Mouse (Mus musculus): ENCODE measurements around the gene Ttc36. TPM values are rescaled to one million over a fixed set of nuclear protein-coding genes. Genes with fewer than 3 reads are reported as not detected.
A peak's percentile ranks its signal among the peaks of the same experiment; 100 is the strongest.

Ttc36 gene
- not detected for polyA plus RNA-seq (2017; shearing (Covaris generic))

- ATAC-seq, result no peak
Observed at GRCm38 (mm10) chr9:44802808-44803450, at the start of gene Ttc36. Gene Ttc36, minus strand, starts transcription at chr9:44803072.

DNA sequence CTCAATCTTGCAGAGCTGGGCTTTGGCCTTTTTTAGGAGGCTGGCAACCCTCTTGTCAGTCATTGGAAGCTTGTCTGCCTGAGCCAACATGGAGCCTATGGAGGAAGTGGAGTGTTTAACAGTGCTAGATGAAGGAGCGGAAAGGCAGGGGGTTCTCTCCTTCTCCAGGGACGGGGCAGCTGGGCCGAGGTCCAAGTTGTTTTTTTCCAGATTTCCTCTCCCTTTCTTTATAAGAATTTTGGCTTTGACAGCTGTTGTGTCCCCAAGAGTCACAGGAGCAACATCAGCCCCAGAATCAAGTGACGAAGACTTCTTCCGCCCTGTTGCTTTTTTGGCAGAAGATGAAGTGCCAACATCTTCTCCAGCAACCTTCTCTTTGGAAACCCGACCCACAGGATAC, 44.6 kb upstream of the Ttc36 start:
- no peak for ATAC-seq

DNA sequence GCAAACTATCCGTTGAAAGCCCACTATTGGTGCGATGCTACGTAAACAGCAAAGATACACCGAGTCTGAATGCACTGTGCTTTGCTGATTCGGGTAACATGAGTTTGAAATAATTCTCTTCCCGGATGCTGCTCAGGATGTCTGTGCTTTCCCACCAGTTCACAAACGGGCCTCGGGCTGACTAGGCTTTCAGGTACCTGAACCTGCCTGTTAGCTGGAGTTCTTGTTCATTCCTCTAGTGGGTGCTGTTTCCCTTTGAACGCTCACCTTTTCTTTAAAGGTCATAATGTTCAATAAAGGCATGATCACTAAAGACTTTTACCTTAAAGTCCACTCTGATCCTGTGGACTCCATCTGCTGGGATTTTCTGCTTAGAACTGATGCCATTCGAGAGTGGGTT, 38.4 kb upstream of the Ttc36 start:
- peak; percentile 77 for ATAC-seq

GRCm38 (mm10) chr9:44836439-44836838, 33.6 kb upstream of the Ttc36 start:
- peak; percentile 68 for ATAC-seq

DNA sequence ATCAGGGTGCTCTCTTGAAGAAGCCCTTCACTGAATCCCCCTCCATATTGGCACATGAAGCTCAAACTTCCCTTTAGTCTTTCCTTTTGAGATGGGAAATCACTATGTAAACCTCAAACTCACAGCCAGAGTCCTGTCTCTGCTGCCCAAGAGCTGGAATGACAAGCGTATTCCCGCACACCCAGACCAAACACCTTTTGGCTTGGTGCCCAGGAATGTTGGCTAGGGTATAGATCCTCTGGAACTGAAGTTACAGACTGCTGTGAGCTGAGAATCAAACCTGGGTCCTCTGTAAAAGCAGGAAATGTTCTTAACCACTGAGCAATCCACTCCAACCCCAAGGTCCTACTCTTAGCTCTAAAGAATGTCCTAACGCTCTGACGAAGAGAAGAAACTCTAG, 29.5 kb upstream of the Ttc36 start:
- no peak for ATAC-seq

- ATAC-seq, result no peak
Observed at GRCm38 (mm10) chr9:44830506-44830905, 27.6 kb upstream of the Ttc36 start.

DNA sequence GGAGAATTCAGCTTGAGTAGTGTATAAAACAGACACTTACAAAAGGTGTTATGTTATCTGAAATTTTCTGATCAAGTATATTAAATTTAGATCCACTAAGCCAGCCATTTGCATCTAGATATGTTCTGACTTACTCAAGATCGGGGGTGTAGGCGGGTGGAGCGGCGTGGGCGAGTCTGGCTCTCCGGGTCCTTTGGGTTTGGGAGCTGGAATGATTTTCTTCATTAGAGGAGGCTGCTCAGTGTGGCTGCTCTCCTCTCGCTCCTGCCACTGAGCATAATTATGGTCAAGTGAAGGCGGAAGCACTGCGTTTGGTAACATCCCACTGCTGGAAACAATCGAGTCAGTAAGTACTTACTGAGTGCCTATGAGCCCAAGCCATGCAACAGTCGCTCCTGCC, 26.1 kb upstream of the Ttc36 start:
- no peak for ATAC-seq

DNA sequence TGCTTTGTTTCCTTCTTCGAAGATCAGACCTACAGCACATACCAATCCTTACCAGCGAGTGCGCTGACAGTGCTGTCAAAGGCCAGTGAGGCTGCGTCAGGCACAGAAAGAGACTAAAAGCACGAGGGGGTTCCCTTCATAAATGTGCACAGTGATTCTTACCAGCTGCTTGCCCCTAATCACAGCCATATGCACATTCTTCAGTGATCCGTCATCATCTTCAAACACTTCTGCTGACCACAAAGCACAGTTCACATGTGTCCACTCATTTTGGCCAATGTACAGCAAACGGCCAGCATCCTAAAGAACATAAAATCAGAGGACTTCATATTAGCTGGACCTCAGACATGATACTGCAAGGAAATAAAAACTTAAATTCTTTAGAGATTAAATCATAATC, 23.8 kb upstream of the Ttc36 start:
- no peak for ATAC-seq

DNA sequence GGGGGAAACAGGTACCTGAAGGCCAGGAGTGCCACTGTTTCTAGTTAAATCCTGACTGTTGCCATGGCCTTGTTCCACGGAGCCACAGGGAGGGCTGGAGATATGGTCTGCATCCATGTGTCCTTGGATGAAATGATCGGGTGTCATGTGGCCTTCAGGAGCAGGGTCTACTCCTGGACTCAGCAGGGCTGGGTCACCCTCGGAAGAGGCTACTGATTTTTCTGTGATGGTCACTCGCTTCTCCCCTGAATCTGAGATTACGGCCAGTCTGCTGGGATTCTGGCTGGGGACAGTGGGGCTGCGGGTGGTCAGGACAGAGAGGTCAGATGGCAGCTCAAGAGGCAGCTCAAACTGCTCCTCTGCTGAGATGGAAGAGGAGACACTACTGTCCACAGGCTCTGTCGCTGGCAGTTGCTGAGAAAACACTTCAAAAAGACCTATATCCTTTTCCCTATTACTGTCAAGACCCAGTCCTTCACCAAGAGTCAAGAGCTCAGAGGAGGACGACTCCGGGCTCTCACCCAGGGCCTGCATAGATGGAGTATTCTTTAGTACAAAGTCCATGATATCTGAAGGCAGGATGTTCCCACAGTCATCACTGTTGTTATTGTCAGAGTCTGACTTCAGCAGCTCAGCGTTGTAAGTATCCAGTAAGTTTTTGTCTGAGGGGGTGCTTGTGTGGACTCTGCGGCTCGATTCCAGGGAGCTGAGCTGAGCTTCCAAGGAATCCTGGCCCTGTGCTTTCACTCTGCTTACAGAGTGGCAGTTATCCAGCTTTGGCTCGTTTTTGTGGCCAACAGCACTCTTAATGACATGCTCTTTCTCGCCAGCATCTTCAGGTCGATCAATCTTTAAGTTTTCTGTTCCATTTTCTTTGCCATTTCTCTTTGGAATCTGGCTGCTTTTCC, 17.3 kb upstream of the Ttc36 start:
- no peak for ATAC-seq

DNA sequence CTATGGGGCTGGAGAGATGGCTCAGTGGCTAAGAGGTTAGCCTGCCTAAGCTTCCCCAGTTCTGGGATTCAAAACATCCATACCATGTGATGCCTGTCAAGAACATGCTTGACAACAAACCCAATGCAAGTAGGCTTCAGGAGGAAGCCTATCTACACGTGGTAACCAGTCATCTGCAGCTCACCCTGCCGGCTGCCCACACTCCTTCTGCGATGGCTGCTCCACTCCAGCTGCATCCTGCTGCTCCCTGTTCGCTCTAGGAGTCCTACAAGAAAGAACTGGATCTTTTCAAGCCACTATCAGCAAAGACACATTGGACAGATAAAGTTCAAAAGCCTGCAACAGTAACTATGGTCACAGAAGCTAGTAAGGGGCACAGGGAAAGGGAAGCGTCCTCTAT, 14.7 kb upstream of the Ttc36 start:
- ATAC-seq, result no peak

GRCm38 (mm10) chr9:44814179-44814578, 11.3 kb upstream of the Ttc36 start:
- ATAC-seq, result no peak

GRCm38 (mm10) chr9:44810316-44810715, 7.4 kb upstream of the Ttc36 start:
- no peak for ATAC-seq

DNA sequence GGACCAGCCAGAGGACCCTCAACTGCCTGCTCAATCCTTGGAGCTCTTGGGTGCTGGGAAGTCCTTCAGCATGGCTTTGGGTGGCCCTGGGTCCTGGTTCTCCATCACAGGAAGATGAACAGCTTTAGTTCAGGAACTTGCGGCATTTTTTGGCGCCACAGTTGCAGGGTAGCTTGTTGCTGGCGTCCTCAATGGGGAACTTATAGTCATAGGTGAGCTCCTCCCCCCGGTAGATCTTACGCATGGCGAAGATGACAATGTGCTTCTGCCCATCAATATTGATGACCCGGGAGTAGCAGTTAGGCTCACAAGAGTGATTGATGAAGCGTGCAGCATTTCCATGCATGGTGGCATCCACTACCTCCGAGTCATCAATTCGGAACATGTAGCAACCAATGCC, 4.9 kb upstream of the Ttc36 start:
- no peak for ATAC-seq

DNA sequence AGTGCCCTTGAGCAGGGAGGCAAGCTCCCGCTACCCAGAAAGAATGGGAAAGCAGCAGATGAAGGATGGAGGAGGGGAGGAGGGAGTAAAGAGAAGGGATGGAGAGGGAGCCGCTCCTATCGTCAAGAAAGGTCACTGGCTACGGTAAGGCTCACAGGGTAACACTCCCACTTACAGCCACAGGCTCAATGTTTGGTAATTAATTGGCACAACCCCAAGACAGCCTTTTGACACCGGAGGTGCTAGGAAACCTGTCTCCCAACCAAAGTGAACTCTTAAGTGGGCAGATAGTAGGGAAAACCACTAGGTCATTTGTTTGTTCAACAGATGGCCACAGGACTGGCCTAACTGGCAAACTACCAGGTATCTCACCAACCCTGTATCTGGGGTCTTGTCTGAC, 4.3 kb upstream of the Ttc36 start:
- ATAC-seq, result no peak

DNA sequence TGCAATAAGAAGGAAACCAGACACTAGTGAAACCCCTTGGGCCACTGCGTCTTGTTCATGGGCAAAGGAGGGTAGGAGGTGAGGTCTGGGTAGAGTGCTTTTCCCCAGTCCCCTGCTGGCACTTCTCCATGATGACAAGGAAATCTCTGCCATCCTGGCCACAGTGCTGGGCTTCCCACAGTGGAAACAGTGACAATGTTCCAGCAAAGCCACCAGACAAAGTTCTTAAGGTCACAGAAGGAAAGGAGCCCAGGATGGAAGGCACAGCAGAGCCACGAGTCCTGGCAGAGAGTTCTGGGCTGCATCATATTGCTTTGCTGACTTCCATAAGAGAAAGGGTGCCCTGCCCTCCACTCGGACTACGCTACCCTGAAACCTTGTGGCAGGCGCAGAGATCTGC, 2.7 kb upstream of the Ttc36 start:
- no peak for ATAC-seq

DNA sequence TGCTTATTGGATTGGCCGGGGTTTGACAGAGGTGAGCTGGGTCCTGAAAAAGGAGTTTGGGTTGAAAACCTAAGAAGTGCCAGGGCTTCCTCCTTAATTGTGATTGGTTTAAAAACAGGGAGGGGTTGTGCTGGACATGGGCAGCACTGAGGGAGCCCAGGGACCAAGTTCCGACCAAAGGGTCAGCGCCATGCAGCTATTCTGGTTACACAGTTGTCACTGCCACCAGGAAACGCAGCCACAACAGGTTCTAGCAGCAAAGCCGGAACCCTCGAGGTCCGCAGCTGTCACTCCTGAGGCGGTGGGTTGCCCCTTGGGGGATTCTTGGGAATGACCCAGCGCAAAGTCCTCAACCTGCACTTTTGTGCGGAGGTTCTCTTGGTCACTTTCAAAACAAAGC, 1.8 kb upstream of the Ttc36 start:
- ATAC-seq, result no peak

GRCm38 (mm10) chr9:44801669-44802068, 1.2 kb downstream of the Ttc36 start:
- ATAC-seq, result no peak

DNA sequence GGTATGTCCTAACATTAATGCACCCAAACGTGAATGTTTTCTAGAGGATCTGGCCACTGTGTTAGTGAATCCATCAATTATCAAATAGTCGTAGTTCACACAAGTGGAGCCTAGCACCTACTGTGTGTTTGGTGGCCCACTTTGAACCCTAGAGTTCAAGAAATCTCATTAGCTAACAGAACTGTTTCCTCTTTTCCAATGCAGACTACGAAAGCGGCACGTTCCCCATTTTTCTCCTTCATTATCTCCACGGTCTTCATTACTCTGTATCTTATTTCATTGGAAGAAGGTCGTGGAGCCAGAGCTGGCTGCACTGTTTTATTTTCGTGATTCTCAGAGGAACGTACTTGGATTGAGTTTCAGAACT, 2.9 kb downstream of the Ttc36 start:
- ATAC-seq, result no peak

GRCm38 (mm10) chr9:44799102-44799957, 3.5 kb downstream of the Ttc36 start, which contains the start of gene Tmem25:
Gene Tmem25, minus strand, starts transcription at chr9:44799307.
- peak; percentile 82 for ATAC-seq

DNA sequence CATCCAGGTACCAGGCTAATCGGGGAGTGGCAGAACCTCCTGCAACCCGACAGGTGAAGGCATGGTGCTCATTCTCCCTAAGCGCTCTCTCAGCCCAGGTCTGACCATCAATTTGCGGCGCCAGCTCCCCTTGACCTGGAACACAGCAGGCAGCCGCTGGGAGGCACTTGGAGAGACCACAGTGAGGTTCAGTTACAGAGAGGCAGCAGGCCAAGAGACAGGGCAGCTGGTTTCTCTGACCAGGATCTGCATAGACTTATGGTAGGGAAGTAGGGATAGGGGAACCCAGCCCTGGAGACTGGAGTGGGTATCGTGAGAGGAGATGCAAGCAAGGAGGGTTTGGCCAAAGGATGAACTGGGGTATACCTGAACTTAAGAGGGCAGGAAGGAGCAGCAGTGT, 4.6 kb downstream of the Ttc36 start:
- ATAC-seq, result no peak

DNA sequence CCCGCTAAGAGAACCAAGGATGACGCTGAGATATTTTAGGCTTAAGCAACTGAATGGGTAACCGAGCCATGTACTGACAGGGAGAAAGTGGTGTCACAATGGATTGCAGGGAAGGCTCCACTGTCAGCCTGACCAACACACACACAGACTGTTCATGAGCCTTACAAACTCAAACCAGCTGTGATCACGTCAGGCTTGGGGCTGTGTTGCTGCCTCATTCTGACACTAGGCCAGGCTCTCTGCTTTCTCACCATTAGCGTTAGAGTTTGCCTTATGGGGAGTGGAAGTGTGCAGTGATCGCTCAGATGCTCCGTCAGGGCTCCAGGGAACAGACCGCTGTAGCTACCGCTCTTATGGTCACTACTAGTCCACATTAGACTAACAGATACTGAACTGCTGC, 10.0 kb downstream of the Ttc36 start:
- no peak for ATAC-seq

GRCm38 (mm10) chr9:44772750-44773651, 29.9 kb downstream of the Ttc36 start:
- peak; percentile 97 for ATAC-seq
